Mouse (Mus musculus) hindbrain, embryonic 12.5 days (tissue): ENCODE measurements around the gene Tmsb15b1. TPM values are rescaled to one million over a fixed set of nuclear protein-coding genes. Genes with fewer than 3 reads are reported as not detected.

ENCODE experiments used
- ATAC-seq: fragments of 200-750 bp; cut with Nextera tagmentation; 2 replicates; pipeline ENCODE4 v1.8.0; 2017; ENCODE audit warnings: moderate TSS enrichment; ENCODE audit not compliant: low FRiP score
- H3K27ac ChIP-seq: fragments of 300-500 bp; sonication (generic); 2 replicates; pipeline ENCODE4 v1.5.1; 2016; ENCODE audit warnings: mild to moderate bottlenecking
- H3K27me3 ChIP-seq: fragments of 300-500 bp; sonication (generic); 2 replicates; pipeline ENCODE4 v1.6.1; 2016; ENCODE audit warnings: mild to moderate bottlenecking
- H3K36me3 ChIP-seq: fragments of 300-500 bp; sonication (generic); 2 replicates; pipeline ENCODE4 v1.6.1; 2016; ENCODE audit warnings: mild to moderate bottlenecking
- H3K4me1 ChIP-seq: fragments of 300-500 bp; sonication (generic); 2 replicates; pipeline ENCODE4 v1.6.1; 2016
- H3K4me2 ChIP-seq: fragments of 300-500 bp; sonication (generic); replicated peaks from 2 replicates; pipeline ENCODE4 v1.6.1; 2016; ENCODE audit warnings: mild to moderate bottlenecking
- H3K4me3 ChIP-seq: fragments of 300-500 bp; sonication (generic); 2 replicates; pipeline ENCODE4 v1.5.1; 2016; ENCODE audit warnings: mild to moderate bottlenecking
- H3K9ac ChIP-seq: fragments of 300-500 bp; sonication (generic); 2 replicates; pipeline ENCODE4 v1.6.1; 2016; ENCODE audit warnings: mild to moderate bottlenecking, moderate library complexity
- H3K9me3 ChIP-seq: fragments of 300-500 bp; sonication (generic); replicated peaks from 2 replicates; pipeline ENCODE4 v1.6.1; 2016; ENCODE audit warnings: mild to moderate bottlenecking
- WGBS: fragments of 180-500 bp; shearing (Covaris S2); methylation state at CpG from one replicate; pipeline ENCODE4 v1.1.7; 2016; 5-methylcytosine and 5-hydroxymethylcytosine counted together
- polyA plus RNA-seq: library from polyadenylated mRNA; unstranded; fragments of >200 nt; fragmentation: Nextera tagmentation; extraction: Ambion mirVana; gene quantifications from 2 replicates; pipeline ENCODE4 v1.2.1, GENCODE M21; 2016

Tmsb15b1 gene
- polyA plus RNA-seq = 28.8 and 37.6 TPM in 2 replicates

- H3K4me3 ChIP-seq = peak within 1 kb of the TSS; percentile 41
- H3K36me3 ChIP-seq = no peaks in the 10 kb centered on the region
- no peaks in the 10 kb centered on the region for H3K9me3 ChIP-seq
- 38% methylated on average over 15 of the region's 15 CpGs for WGBS
- peak; percentile 100 for ATAC-seq
- no peaks in the 10 kb centered on the region for H3K27me3 ChIP-seq
- H3K4me2 ChIP-seq = peak within 1 kb of the TSS; percentile 58
- no peaks in the 10 kb centered on the region for H3K4me1 ChIP-seq
- H3K9ac ChIP-seq = peak within 1 kb of the TSS; percentile 51; the same call in 1 of the 2 replicates
- no peak within 1 kb of the TSS for H3K27ac ChIP-seq
These were observed at the start of gene Tmsb15b1, which contains the start of gene Tmsb15l for GRCm38 (mm10) chrX:136976424-136977084. TSS of gene Tmsb15b1 (minus strand) at chrX:136976874. TSS of gene Tmsb15l (minus strand) at chrX:136976869.

GRCm38 (mm10) chrX:137019310-137019709, 42.6 kb upstream of the Tmsb15b1 start:
- no peak overlapping the region for H3K27ac ChIP-seq
- H3K27me3 ChIP-seq = no peaks in the 10 kb centered on the region
- H3K9me3 ChIP-seq = no peaks in the 10 kb centered on the region
- 30% methylated on average over 1 of the region's 1 CpGs for WGBS
- no peak overlapping the region for H3K4me3 ChIP-seq
- no peak overlapping the region for H3K9ac ChIP-seq
- H3K4me1 ChIP-seq = no peaks in the 10 kb centered on the region
- no peak overlapping the region for H3K4me2 ChIP-seq
- H3K36me3 ChIP-seq = no peaks in the 10 kb centered on the region
- no peak for ATAC-seq

GRCm38 (mm10) chrX:137017668-137018067, 41.0 kb upstream of the Tmsb15b1 start:
- H3K27me3 ChIP-seq = no peaks in the 10 kb centered on the region
- H3K9ac ChIP-seq = no peak overlapping the region
- 72% methylated on average over 1 of the region's 1 CpGs for WGBS
- H3K36me3 ChIP-seq = no peaks in the 10 kb centered on the region
- no peak for ATAC-seq
- H3K4me2 ChIP-seq = no peak overlapping the region
- H3K27ac ChIP-seq = no peak overlapping the region
- no peaks in the 10 kb centered on the region for H3K4me1 ChIP-seq
- no peak overlapping the region for H3K4me3 ChIP-seq
- H3K9me3 ChIP-seq = no peaks in the 10 kb centered on the region

- Histone ChIP-seq H3K9me3 (no peaks in the 10 kb centered on the region), H3K9ac (no peak overlapping the region), H3K4me3 (no peak overlapping the region), H3K27me3 (no peaks in the 10 kb centered on the region), H3K4me2 (no peak overlapping the region), H3K27ac (no peak overlapping the region), H3K36me3 (no peaks in the 10 kb centered on the region), H3K4me1 (no peaks in the 10 kb centered on the region)
- WGBS = 57% methylated on average over 6 of the region's 6 CpGs
- ATAC-seq = 0 out of 2 replicates have a peak, but pooled peaks have one; percentile 29
These were observed 38.5 kb upstream of the Tmsb15b1 start for GRCm38 (mm10) chrX:137015099-137015709.

- 81% methylated on average over 2 of the region's 2 CpGs for WGBS
- Histone ChIP-seq H3K36me3 (no peaks in the 10 kb centered on the region), H3K9ac (no peak overlapping the region), H3K4me2 (no peak overlapping the region), H3K27me3 (0 out of 2 replicates have a peak, but pooled peaks cover 5% of the 10 kb centered on the region), H3K4me3 (no peak overlapping the region), H3K27ac (no peak overlapping the region), H3K9me3 (no peaks in the 10 kb centered on the region), H3K4me1 (peaks cover 6% of the 10 kb centered on the region; the same call in 1 of the 2 replicates)
- no peak for ATAC-seq
These were observed 19.6 kb upstream of the Tmsb15b1 start for GRCm38 (mm10) chrX:136996256-136996655.

- Histone ChIP-seq H3K27me3 (0 out of 2 replicates have a peak, but pooled peaks cover 5% of the 10 kb centered on the region), H3K4me1 (peaks cover 6% of the 10 kb centered on the region; the same call in 1 of the 2 replicates), H3K4me3 (peak overlapping the region; percentile 43), H3K9ac (peak overlapping the region; percentile 59), H3K27ac (peak overlapping the region; percentile 89), H3K4me2 (peak overlapping the region; percentile 51), H3K36me3 (no peaks in the 10 kb centered on the region), H3K9me3 (no peaks in the 10 kb centered on the region)
- peak; percentile 39; the same call in 1 of the 2 replicates for ATAC-seq
- WGBS = 38% methylated on average over 14 of the region's 14 CpGs
These were observed 17.0 kb upstream of the Tmsb15b1 start for GRCm38 (mm10) chrX:136993641-136994040.

- Histone ChIP-seq H3K36me3 (no peaks in the 10 kb centered on the region), H3K4me1 (peaks cover 6% of the 10 kb centered on the region; the same call in 1 of the 2 replicates), H3K4me2 (peak within 1 kb of the TSS; percentile 51), H3K27me3 (0 out of 2 replicates have a peak, but pooled peaks cover 5% of the 10 kb centered on the region), H3K9ac (peak within 1 kb of the TSS; percentile 59), H3K27ac (peak within 1 kb of the TSS; percentile 89), H3K4me3 (peak within 1 kb of the TSS; percentile 43), H3K9me3 (no peaks in the 10 kb centered on the region)
- ATAC-seq = peak; percentile 99
- 26% methylated on average over 26 of the region's 26 CpGs for WGBS
These were observed 16.4 kb upstream of the Tmsb15b1 start, which contains the start of gene Zcchc18 for GRCm38 (mm10) chrX:136992978-136993547. TSS of gene Zcchc18 (plus strand) at chrX:136993155.

- H3K27me3 ChIP-seq = 0 out of 2 replicates have a peak, but pooled peaks cover 5% of the 10 kb centered on the region
- H3K9ac ChIP-seq = peak overlapping the region; percentile 44
- WGBS = 27% methylated on average over 19 of the region's 19 CpGs
- H3K9me3 ChIP-seq = no peaks in the 10 kb centered on the region
- ATAC-seq = peak; percentile 71
- peaks cover 6% of the 10 kb centered on the region; the same call in 1 of the 2 replicates for H3K4me1 ChIP-seq
- H3K36me3 ChIP-seq = no peaks in the 10 kb centered on the region
- H3K4me3 ChIP-seq = peak overlapping the region; percentile 43
- peak overlapping the region; percentile 89 for H3K27ac ChIP-seq
- H3K4me2 ChIP-seq = peak overlapping the region; percentile 51
These were observed 15.7 kb upstream of the Tmsb15b1 start for GRCm38 (mm10) chrX:136992191-136992965.

- H3K36me3 ChIP-seq = no peaks in the 10 kb centered on the region
- no peak overlapping the region for H3K4me2 ChIP-seq
- H3K27me3 ChIP-seq = 0 out of 2 replicates have a peak, but pooled peaks cover 5% of the 10 kb centered on the region
- no peaks in the 10 kb centered on the region for H3K9me3 ChIP-seq
- no peak overlapping the region for H3K27ac ChIP-seq
- no peak overlapping the region for H3K4me3 ChIP-seq
- WGBS = 50% methylated on average over 2 of the region's 2 CpGs
- peaks cover 6% of the 10 kb centered on the region; the same call in 1 of the 2 replicates for H3K4me1 ChIP-seq
- ATAC-seq = no peak
- no peak overlapping the region for H3K9ac ChIP-seq
These were observed 14.6 kb upstream of the Tmsb15b1 start for GRCm38 (mm10) chrX:136991274-136991673.

GRCm38 (mm10) chrX:136986039-136986438, 9.4 kb upstream of the Tmsb15b1 start:
- H3K9me3 ChIP-seq = no peaks in the 10 kb centered on the region
- H3K4me2 ChIP-seq = no peak overlapping the region
- no peak overlapping the region for H3K4me3 ChIP-seq
- H3K36me3 ChIP-seq = no peaks in the 10 kb centered on the region
- no peak for ATAC-seq
- H3K9ac ChIP-seq = no peak overlapping the region
- H3K27me3 ChIP-seq = no peaks in the 10 kb centered on the region
- no peak overlapping the region for H3K27ac ChIP-seq
- no peaks in the 10 kb centered on the region for H3K4me1 ChIP-seq

- Histone ChIP-seq H3K36me3 (no peaks in the 10 kb centered on the region), H3K4me1 (no peaks in the 10 kb centered on the region), H3K27me3 (no peaks in the 10 kb centered on the region), H3K4me2 (no peak overlapping the region), H3K9ac (no peak overlapping the region), H3K4me3 (no peak overlapping the region), H3K27ac (no peak overlapping the region), H3K9me3 (no peaks in the 10 kb centered on the region)
- ATAC-seq = no peak
These were observed 1.9 kb upstream of the Tmsb15b1 start for GRCm38 (mm10) chrX:136978616-136979015.
